Mouse (Mus musculus) forebrain, embryonic 15.5 days (tissue): ENCODE data around the gene Prox2. TPM values are rescaled to one million over a fixed set of nuclear protein-coding genes. Genes with fewer than 3 reads are reported as not detected.
"Not testable (repeated sequence)": the region's sequence is repeated elsewhere in the genome, so short reads cannot be mapped to it uniquely, and the experiment has no call there.

Experiments
- ATAC-seq: fragments of 200-750 bp; cut with Nextera tagmentation; replicated peaks from 2 replicates; pipeline ENCODE4 v1.8.0; 2017; ENCODE audit warnings: mild to moderate bottlenecking, moderate TSS enrichment, moderate library complexity
- H3K27ac ChIP-seq: fragments of 300-500 bp; sonication (generic); replicated peaks from 2 replicates; pipeline ENCODE4 v1.5.1; 2015; ENCODE audit warnings: mild to moderate bottlenecking, inconsistent platforms
- H3K27me3 ChIP-seq: fragments of 300-500 bp; sonication (generic); 2 replicates; pipeline ENCODE4 v1.6.1; 2015; ENCODE audit warnings: inconsistent platforms
- H3K36me3 ChIP-seq: fragments of 300-500 bp; sonication (generic); 2 replicates; pipeline ENCODE4 v1.6.1; 2015; ENCODE audit warnings: mild to moderate bottlenecking, inconsistent platforms
- H3K4me1 ChIP-seq: fragments of 300-500 bp; sonication (generic); 2 replicates; pipeline ENCODE4 v1.6.1; 2015; ENCODE audit warnings: inconsistent platforms
- H3K4me2 ChIP-seq: fragments of 300-500 bp; sonication (generic); replicated peaks from 2 replicates; pipeline ENCODE4 v1.6.1; 2015; ENCODE audit warnings: mild to moderate bottlenecking, inconsistent platforms
- H3K4me3 ChIP-seq: fragments of 300-500 bp; sonication (generic); 2 replicates; pipeline ENCODE4 v1.5.1; 2015; ENCODE audit warnings: mild to moderate bottlenecking, inconsistent platforms
- H3K9ac ChIP-seq: fragments of 300-500 bp; sonication (generic); replicated peaks from 2 replicates; pipeline ENCODE4 v1.6.1; 2015; ENCODE audit warnings: mild to moderate bottlenecking, inconsistent platforms
- H3K9me3 ChIP-seq: fragments of 300-500 bp; sonication (generic); 2 replicates; pipeline ENCODE4 v1.6.1; 2016; ENCODE audit warnings: inconsistent platforms
- WGBS: fragments of 180-500 bp; shearing (Covaris S2); methylation state at CpG from one replicate; pipeline ENCODE4 v1.1.7; 2015; ENCODE audit warnings: mixed read lengths; 5-methylcytosine and 5-hydroxymethylcytosine counted together
- polyA plus RNA-seq: library from polyadenylated mRNA; unstranded; fragments of >200 nt; fragmentation: Nextera tagmentation; extraction: Ambion mirVana; gene quantifications from 2 replicates; pipeline ENCODE4 v1.2.1, GENCODE M21; 2015

Prox2 gene
- polyA plus RNA-seq, 1 experiment from 2014 or later, result 1.8 TPM

DNA sequence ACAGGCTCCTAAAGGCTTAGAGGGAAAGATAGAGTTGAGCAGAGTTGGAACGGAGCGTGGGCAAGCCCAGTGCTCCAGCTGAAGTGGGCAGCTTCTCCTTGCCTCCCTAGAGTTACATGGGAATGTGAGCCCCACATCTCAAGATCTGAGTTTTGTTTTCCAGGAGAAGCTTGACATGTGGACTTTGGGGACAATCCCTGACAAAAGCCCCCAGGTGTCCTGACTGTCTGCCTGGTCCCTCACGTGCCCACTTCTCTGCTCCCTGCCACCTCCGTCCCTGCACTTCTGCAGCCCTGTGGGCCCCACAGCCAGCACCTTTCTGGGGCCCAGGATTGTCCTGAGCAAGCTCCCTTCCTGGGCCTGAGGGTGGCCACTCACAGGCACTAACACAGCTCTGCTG lies 34.3 kb upstream of the Prox2 start:
- Histone ChIP-seq H3K4me3 (no peak overlapping the region), H3K9ac (no peak overlapping the region), H3K4me1 (peaks cover 7% of the 10 kb centered on the region), H3K9me3 (no peaks in the 10 kb centered on the region), H3K36me3 (no peaks in the 10 kb centered on the region), H3K27me3 (no peaks in the 10 kb centered on the region), H3K27ac (no peak overlapping the region), H3K4me2 (no peak overlapping the region)
- 87% methylated on average over 4 of the region's 4 CpGs for WGBS
- ATAC-seq, result no peak

DNA sequence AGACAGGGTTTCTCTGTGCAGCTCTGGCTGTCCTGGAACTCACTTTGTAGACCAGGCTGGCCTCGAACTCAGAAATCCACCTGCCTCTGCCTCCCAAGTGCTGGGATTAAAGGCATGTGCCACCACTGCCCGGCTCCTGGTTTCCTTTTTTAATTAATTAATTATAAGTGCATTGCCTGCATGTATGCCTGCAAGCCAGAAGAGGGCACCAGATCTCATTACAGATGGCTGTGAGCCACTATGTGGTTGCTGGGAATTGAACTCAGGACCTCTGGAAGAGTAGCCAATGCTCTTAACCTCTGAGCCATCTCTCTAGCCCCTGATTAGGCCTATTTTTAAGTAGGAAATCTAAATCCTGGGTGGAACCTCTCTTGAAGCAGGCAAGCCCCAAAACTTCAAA lies 33.7 kb upstream of the Prox2 start:
- not testable (repeated sequence) for H3K4me1 ChIP-seq, ATAC-seq, H3K36me3 ChIP-seq, H3K4me2 ChIP-seq, H3K9ac ChIP-seq, H3K9me3 ChIP-seq, H3K4me3 ChIP-seq, H3K27me3 ChIP-seq, H3K27ac ChIP-seq
- 59% methylated on average over 2 of the region's 2 CpGs for WGBS

DNA sequence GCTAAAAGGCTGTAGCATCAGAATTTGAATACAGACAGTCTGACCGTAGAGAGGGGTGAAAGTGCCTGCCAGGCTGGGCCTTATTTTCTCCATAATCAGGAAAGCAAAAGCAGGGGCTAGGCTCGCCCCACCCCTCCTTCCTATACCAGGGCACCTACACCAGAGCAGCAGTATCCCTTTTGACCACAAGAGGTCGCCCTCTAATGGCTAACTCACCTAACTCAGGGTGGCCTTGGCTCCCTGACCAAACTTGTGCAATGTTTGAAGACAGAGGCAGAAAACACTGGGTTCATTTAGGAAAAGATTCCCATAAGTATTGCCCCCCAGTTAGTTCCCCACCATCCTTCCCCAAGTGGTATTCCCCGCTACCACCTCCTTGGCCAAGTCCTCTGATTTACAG lies 32.2 kb upstream of the Prox2 start:
- H3K4me3 ChIP-seq, result no peak overlapping the region
- H3K4me2 ChIP-seq, result no peak overlapping the region
- no peak overlapping the region for H3K27ac ChIP-seq
- no peaks in the 10 kb centered on the region for H3K9me3 ChIP-seq
- no peaks in the 10 kb centered on the region for H3K36me3 ChIP-seq
- no peaks in the 10 kb centered on the region for H3K27me3 ChIP-seq
- ATAC-seq, result 0 out of 2 replicates have a peak, but pooled peaks have one; percentile 62
- H3K9ac ChIP-seq, result no peak overlapping the region
- 11% methylated on average over 4 of the region's 4 CpGs for WGBS
- H3K4me1 ChIP-seq, result peaks cover 2% of the 10 kb centered on the region; the same call in 1 of the 2 replicates

DNA sequence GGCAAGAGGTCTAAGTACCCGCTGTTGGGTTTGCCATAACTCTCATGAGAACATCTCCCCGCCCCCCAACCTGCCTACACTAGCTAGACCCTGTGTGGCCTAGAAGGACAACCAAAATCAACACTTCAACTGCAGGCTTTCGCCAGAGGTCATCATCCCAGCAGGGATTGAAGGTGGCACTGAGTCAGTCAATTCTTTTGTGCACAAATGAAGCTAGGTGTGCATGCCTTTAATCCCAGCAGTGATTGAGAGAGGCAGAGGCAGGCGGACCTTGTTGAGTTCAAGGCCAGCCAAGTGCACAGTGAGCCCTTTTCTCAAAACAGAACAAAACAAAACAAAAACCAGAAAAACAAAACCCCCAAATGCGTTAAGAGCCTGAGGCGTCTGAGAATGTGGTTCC lies 30.5 kb upstream of the Prox2 start:
- Histone ChIP-seq H3K9ac (no peak overlapping the region), H3K4me1 (peaks cover 2% of the 10 kb centered on the region; the same call in 1 of the 2 replicates), H3K9me3 (no peaks in the 10 kb centered on the region), H3K4me2 (no peak overlapping the region), H3K27me3 (no peaks in the 10 kb centered on the region), H3K4me3 (no peak overlapping the region), H3K36me3 (no peaks in the 10 kb centered on the region; the same call in 1 of the 2 replicates), H3K27ac (no peak overlapping the region)
- ATAC-seq, result no peak
- 72% methylated on average over 6 of the region's 6 CpGs for WGBS

DNA sequence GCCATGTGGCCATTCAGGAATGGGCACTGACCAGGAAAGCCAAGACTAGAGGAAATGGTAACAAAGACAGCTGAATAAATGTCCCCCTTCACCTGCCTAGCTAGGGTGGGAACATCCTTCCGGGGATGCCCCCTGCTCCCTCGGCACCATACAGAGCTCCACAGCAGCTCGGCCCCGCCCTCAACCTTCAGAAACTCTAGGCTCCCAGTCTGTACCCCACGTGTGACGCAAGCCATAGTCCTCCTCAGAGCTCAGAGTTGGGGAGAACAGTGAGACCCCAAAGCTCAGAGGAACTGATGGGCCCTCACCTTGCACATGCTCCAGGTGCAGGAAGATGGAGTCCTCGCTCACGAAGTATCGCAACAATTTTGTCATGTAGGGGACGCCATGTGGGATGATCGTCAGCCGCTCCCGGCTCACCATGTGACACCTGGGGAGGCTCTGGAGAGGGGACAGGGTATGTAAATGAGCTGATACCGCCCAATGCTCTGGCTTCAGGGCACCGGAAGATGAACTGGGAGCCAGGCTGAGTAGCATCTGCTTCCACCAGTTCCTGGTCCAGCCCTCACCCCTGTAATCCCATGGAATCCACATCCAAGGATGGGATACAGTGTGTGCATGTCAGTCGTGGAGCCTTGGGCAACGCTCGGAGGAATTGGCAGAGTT lies 29.6 kb upstream of the Prox2 start:
- ATAC-seq, result no peak
- H3K36me3 ChIP-seq, result peaks cover 5% of the 10 kb centered on the region
- no peak overlapping the region for H3K9ac ChIP-seq
- WGBS, result 50% methylated on average over 18 of the region's 18 CpGs
- no peaks in the 10 kb centered on the region for H3K4me1 ChIP-seq
- no peak overlapping the region for H3K4me3 ChIP-seq
- no peak overlapping the region for H3K4me2 ChIP-seq
- H3K27me3 ChIP-seq, result no peaks in the 10 kb centered on the region
- H3K27ac ChIP-seq, result no peak overlapping the region
- H3K9me3 ChIP-seq, result no peaks in the 10 kb centered on the region

DNA sequence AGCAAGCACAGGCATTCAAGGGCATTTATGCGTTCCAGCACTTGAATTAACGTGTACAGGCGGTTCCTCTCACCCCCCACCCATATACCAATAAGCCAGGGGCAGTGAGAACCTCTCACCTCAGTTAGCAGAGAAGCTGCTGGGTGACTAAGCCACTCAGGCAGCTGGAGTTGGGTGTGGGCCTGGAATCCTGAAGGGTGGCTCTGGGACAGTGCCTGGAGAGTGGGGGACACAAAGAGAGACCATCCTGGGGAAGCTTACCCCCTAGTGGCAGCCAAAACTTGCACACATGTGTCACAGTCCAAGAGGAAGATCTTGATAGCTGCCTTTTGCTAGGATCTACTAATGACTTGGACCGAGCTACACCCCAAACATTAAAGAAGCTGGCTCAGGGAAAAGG lies 26.1 kb upstream of the Prox2 start:
- Histone ChIP-seq H3K36me3 (peaks cover 35% of the 10 kb centered on the region), H3K4me1 (no peaks in the 10 kb centered on the region), H3K9me3 (no peaks in the 10 kb centered on the region), H3K27me3 (no peaks in the 10 kb centered on the region), H3K4me2 (no peak overlapping the region), H3K4me3 (no peak overlapping the region), H3K27ac (no peak overlapping the region), H3K9ac (no peak overlapping the region)
- WGBS, result 79% methylated on average over 4 of the region's 4 CpGs
- no peak for ATAC-seq

DNA sequence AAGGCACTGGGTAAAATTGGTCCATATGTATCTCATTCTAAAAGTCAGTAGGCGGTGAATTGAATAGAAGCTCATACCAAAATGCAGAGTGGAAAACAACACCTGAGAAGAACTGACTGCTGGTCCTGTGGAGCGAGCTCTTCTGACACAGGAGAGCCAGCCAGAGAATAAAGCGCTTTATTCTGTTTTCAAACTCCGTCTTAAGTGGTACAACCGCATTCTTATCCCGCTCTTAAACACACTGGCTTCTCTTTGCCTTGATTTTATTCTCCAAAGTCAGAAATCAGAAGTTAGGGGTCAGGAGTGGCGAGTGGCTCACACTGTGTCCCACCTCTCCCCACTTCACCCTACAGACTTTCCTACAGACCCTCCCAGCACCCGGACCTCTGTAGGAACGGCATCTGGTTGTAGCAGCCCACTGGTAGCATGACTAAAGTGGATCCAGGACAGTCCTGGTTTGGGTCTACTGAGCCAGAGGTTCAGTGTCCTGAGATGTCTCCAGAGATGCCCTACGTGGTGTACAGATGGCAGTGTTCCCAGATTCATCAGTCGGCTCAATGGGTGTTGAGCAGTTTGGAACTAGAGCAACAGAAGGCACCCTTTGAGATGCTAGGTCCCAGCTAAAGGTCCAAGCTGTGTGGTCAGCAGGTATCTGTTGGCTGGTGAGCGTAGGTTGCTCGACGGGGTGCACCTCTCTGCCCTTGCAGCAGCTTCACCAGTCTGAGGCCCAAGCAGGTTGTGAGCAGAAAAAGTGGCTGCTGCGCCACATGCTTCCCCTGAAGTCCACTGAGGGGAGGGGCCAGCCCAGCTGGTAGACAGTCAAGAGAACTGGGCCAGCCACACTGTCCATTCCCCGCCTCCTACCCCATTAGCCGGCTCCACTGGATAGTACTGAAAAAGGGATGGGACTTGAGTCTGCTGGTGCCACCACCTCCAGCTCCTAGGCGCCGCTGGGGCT lies 25.2 kb upstream of the Prox2 start:
- ATAC-seq, result 0 out of 2 replicates have a peak, but pooled peaks have one; percentile 21
- Histone ChIP-seq H3K27ac (no peak overlapping the region), H3K9me3 (no peaks in the 10 kb centered on the region), H3K36me3 (peaks cover 42% of the 10 kb centered on the region), H3K27me3 (no peaks in the 10 kb centered on the region), H3K4me2 (no peak overlapping the region), H3K4me3 (no peak overlapping the region), H3K4me1 (no peaks in the 10 kb centered on the region), H3K9ac (no peak overlapping the region)
- WGBS, result 84% methylated on average over 19 of the region's 19 CpGs

DNA sequence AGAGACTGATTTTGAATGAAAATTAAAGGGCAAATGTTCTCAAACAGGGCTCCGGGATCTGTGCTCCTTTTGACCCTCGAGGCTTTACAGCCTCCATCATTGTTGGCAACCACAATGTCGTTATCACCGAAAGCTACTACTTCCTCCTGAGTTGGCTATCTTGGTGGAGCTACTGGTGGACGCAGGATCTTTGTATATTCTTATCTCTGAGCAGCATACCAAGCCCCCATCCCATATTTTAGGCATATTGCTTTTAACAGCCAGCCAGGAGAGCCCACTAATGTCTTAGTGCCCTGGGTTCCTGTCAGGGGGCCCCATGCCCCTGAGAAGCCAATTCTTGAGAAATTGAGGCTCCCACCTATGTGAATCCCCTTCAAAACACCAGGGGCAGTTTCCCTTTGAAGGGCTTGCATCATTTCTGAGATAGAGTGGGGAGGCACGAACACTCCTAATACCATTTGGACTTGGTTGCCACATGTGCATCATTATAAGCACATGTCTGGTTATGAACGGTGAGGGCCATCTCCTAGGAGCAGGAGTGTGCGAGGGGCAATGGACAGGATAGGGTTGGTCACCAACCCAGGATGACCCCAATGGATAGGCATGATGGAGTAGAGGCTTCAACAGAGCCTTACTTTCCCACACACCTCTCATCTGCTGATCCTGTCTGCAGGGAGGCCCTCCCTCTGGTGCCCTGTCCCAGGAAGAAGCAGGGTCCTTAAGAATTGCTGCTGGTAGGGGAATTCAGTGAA lies 23.7 kb upstream of the Prox2 start:
- WGBS, result 92% methylated on average over 8 of the region's 8 CpGs
- Histone ChIP-seq H3K4me2 (no peak overlapping the region), H3K36me3 (peaks cover 58% of the 10 kb centered on the region), H3K4me1 (no peaks in the 10 kb centered on the region), H3K27ac (no peak overlapping the region), H3K27me3 (no peaks in the 10 kb centered on the region), H3K4me3 (no peak overlapping the region), H3K9ac (no peak overlapping the region), H3K9me3 (no peaks in the 10 kb centered on the region)
- ATAC-seq, result no peak

DNA sequence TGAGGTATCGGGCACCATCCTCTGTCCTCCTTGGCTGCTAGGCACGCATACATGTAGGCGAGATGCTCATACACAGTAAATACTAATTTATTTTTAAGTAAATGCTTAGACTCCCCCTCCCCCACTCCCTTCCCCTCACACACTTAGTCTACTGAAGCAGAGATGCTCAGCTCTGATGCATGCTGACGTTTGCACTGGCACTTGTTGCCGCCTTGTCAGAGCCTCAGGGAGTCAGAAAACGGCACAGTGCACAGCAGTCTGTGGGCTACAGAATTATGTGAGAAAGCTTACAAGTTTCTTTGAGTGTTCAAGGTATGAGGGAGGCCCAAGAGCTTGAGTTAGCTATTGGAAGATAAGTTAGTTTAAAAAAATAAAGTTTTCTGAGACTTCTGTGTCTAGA lies 20.8 kb upstream of the Prox2 start:
- Histone ChIP-seq H3K36me3 (peaks cover 72% of the 10 kb centered on the region), H3K9ac (no peak overlapping the region), H3K27me3 (no peaks in the 10 kb centered on the region), H3K27ac (no peak overlapping the region), H3K4me2 (no peak overlapping the region), H3K9me3 (no peaks in the 10 kb centered on the region), H3K4me1 (no peaks in the 10 kb centered on the region), H3K4me3 (no peak overlapping the region)
- no peak for ATAC-seq
- WGBS, result 91% methylated on average over 6 of the region's 6 CpGs

DNA sequence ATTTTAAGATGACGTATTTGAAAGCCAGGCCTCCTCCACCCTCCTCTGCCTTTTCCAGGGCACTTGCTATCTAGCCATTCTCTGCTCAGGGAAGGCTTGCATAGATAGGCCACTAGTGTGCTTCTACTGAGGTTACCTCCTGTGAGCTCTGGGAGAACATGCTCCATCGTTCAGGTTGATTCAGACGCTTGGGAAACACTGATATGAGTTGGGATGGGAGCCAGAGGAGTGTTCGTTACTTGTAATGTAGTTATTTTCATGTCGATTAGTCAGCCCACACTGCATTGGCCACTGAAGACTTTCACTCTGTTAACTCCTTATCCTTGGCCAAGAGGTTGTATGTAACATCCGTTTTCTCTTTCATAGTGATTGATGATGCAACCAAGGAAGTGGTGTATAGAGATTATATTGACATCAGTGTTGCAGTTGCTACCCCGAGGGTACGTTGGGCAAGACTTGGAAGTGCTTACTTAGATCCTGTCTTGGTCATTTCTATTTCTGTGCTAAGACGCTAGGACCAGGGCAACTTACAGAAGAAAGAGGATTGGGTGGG lies 18.9 kb upstream of the Prox2 start:
- no peak overlapping the region for H3K27ac ChIP-seq
- no peaks in the 10 kb centered on the region for H3K27me3 ChIP-seq
- peaks cover 73% of the 10 kb centered on the region for H3K36me3 ChIP-seq
- no peak for ATAC-seq
- H3K4me3 ChIP-seq, result no peak overlapping the region
- H3K4me2 ChIP-seq, result no peak overlapping the region
- no peak overlapping the region for H3K9ac ChIP-seq
- no peaks in the 10 kb centered on the region for H3K4me1 ChIP-seq
- WGBS, result 94% methylated on average over 9 of the region's 9 CpGs
- no peaks in the 10 kb centered on the region for H3K9me3 ChIP-seq

DNA sequence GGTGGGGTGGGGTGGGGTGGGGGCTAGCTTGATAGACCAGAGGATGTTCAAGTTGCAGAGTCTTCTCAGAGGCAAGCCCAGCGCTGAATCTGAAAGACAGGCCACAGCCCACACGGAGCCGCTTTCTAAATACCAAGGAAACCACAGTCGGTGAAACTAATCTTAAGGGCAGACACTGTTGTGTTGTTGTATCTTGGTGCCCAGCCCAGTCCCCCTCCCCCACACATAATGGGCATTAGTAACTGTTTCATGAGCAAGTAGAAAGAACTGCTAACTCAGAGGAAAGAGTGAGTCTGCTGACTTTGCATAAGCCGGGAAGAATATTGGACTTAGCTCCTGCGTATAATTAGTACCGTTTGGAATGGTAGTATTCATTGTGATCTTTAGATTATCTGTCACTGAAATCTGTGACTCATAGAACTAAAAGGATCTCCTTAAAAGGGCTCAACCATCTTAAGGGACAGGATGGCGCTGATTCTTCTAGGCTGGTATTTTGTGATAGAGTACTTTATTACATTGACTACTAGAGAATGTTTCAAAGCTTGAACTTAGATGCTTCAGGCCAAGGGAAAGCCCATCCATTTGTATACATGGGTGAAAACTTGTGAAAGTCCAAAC lies 16.5 kb upstream of the Prox2 start:
- no peaks in the 10 kb centered on the region for H3K27me3 ChIP-seq
- peaks cover 74% of the 10 kb centered on the region for H3K36me3 ChIP-seq
- no peaks in the 10 kb centered on the region for H3K9me3 ChIP-seq
- 77% methylated on average over 8 of the region's 8 CpGs for WGBS
- H3K4me2 ChIP-seq, result no peak overlapping the region
- ATAC-seq, result no peak
- no peak overlapping the region for H3K4me3 ChIP-seq
- no peak overlapping the region for H3K27ac ChIP-seq
- no peak overlapping the region for H3K9ac ChIP-seq
- H3K4me1 ChIP-seq, result no peaks in the 10 kb centered on the region
